Mouse (Mus musculus) T-helper 2 cell (primary cell): ENCODE measurements around the gene a.
"Not testable (repeated sequence)": the region's sequence is repeated elsewhere in the genome, so short reads cannot be mapped to it uniquely, and the experiment has no call there.

ENCODE experiments used
- in situ Hi-C: fragments of 300-600 bp; cut with MboI, MseI; formaldehyde crosslinking; loops from one replicate; pipeline ENCODE4 v1.15.1; 2025; ENCODE audit warnings: high pct_unique_total_duplicates

Gene a

GRCm38 (mm10) chr2:155050108-155050503 lies 258.9 kb downstream of the a start:
- in situ Hi-C loops: no loop called here

- in situ Hi-C loops: no loop called here
Observed at GRCm38 (mm10) chr2:155050504-155051236, 259.5 kb downstream of the a start.

- in situ Hi-C loops: no loop called here
Observed at GRCm38 (mm10) chr2:155051622-155052351, 260.6 kb downstream of the a start.

- in situ Hi-C loops: no loop called here
Observed at GRCm38 (mm10) chr2:155052681-155053080, 261.5 kb downstream of the a start.

- in situ Hi-C loops: not testable (repeated sequence)
Observed at GRCm38 (mm10) chr2:155053512-155053911, 262.3 kb downstream of the a start.

GRCm38 (mm10) chr2:155054672-155055071 lies 263.5 kb downstream of the a start:
- in situ Hi-C loops: no loop called here

- in situ Hi-C loops: no loop called here
Observed at GRCm38 (mm10) chr2:155056076-155056578, 264.9 kb downstream of the a start.

GRCm38 (mm10) chr2:155057361-155057760 lies 266.2 kb downstream of the a start:
- in situ Hi-C loops: no loop called here

- in situ Hi-C loops: no loop called here
Observed at GRCm38 (mm10) chr2:155071027-155071426, 279.8 kb downstream of the a start.

GRCm38 (mm10) chr2:155072353-155073145 lies 281.3 kb downstream of the a start:
- in situ Hi-C loops: no loop called here

GRCm38 (mm10) chr2:155073347-155073746 lies 282.1 kb downstream of the a start:
- in situ Hi-C loops: no loop called here

GRCm38 (mm10) chr2:155073978-155074765 lies 283.0 kb downstream of the a start, which contains the start of gene Ahcy:
Ahcy (minus strand) TSS chr2:155074497.
- in situ Hi-C loops: no loop called here

GRCm38 (mm10) chr2:155074766-155075330 lies 283.6 kb downstream of the a start:
- in situ Hi-C loops: no loop called here

GRCm38 (mm10) chr2:155075649-155076048 lies 284.4 kb downstream of the a start:
- in situ Hi-C loops: no loop called here

- in situ Hi-C loops: loop anchor here (10.0 kb wide), 1 partner anchor 115 kb away; no protein-coding TSS in a partner anchor
Observed at GRCm38 (mm10) chr2:155079500-155080178, 288.4 kb downstream of the a start.

- in situ Hi-C loops: loop anchor here (10.0 kb wide), 1 partner anchor 115 kb away; no protein-coding TSS in a partner anchor
Observed at GRCm38 (mm10) chr2:155080179-155080530, 289.0 kb downstream of the a start.

- in situ Hi-C loops: loop anchor here (10.0 kb wide), 1 partner anchor 114 kb away; no protein-coding TSS in a partner anchor
Observed at GRCm38 (mm10) chr2:155081056-155081455, 289.9 kb downstream of the a start.

- in situ Hi-C loops: loop anchor here (10.0 kb wide), 1 partner anchor 113 kb away; no protein-coding TSS in a partner anchor
Observed at GRCm38 (mm10) chr2:155082121-155082803, 291.1 kb downstream of the a start.

- in situ Hi-C loops: loop anchor here (10.0 kb wide), 1 partner anchor 110 kb away; no protein-coding TSS in a partner anchor
Observed at GRCm38 (mm10) chr2:155084546-155084945, 293.3 kb downstream of the a start.
